Mouse (Mus musculus): ENCODE data around the gene Noa1. TPM values are rescaled to one million over a fixed set of nuclear protein-coding genes. Genes with fewer than 3 reads are reported as not detected.
A peak's percentile ranks its signal among the peaks of the same experiment; 100 is the strongest.

Gene Noa1
- total RNA-seq, 1 experiment from 2014 or later = 5.8 TPM

DNA sequence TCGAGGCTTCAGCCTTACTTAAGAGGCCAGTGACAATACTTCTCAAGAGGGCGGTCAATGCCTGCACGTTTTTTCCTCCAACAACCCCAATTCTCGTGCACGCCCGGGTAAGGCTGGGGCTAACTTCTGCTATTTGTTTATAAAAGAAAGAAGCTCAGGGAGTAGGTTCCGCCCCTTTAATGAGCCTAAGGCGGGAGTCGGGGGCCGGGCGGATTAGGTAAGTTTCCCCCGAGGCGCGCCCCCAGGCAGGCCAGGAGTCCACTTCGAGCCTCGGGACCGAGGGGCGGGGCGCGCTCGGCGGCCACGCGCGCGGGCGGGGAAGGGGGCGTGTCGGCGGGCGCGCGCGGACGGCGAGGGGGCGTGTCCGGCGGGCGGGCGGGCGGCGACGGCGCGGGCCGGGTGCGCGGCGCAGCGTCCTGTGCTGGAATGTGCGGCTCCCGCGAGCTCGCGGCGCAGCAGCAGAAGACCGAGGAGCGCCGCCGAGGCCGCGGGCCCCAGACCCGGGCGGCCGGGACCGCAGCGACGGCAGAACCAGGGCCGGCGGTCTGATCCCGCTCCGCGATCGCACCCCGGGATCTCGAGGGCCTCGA is 44.7 kb downstream of the Noa1 start, which contains the start of gene Rest:
Gene Rest, plus strand, starts transcription at position 411 of the 590 bp plus-strand sequence.
- peak; percentile 51 for ATAC-seq (ENCODE audit: extremely low read depth, insufficient number of reproducible peaks, low FRiP score, poor library complexity, severe bottlenecking)

- no peak for ATAC-seq (ENCODE audit: extremely low read depth, insufficient number of reproducible peaks, low FRiP score, poor library complexity, severe bottlenecking)
Observed at GRCm38 (mm10) chr5:77262105-77262504, 47.8 kb downstream of the Noa1 start.

- ATAC-seq (ENCODE audit: extremely low read depth, insufficient number of reproducible peaks, low FRiP score, poor library complexity, severe bottlenecking) = no peak
Observed at GRCm38 (mm10) chr5:77261137-77261536, 48.7 kb downstream of the Noa1 start.

DNA sequence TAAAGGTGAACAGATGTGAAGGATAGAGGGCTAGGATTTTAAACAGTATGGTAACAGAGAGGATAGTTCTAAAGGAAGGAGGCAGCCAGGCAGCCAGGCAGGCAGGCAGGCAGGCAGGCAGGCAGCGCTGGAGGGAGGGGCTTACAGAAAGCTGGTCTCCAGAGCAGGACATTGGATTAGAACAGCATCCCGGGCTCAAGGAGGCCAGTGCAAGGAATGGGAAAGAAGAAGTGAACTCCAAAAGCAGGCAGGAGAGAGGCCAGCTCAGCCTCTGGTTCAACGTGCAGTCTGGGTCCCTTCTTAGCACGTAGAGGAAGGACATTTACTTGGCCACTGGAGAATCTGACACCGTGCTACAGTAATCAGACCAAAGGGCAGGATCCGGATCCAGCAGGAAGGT is 49.7 kb downstream of the Noa1 start:
- ATAC-seq (ENCODE audit: extremely low read depth, insufficient number of reproducible peaks, low FRiP score, poor library complexity, severe bottlenecking) = no peak

DNA sequence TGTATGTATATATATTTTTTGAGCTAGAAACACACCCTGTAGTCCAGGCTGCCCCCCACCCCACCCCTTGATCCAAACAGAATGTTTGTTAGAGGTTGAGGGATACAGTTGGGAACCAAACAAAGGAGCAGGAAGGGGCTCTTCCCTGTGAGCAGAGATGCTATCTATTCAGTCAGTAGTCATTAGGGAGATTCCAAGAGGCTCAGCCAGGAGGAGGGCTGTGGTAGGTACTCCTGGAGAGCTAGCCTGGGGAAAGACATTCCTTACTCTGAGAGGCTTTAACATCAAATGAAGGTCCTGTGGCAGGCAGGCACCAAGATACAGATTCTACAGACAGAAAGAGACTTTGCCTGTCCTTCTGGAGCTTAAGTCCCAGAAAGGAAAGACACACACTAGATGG is 50.6 kb downstream of the Noa1 start:
- ATAC-seq (ENCODE audit: extremely low read depth, insufficient number of reproducible peaks, low FRiP score, poor library complexity, severe bottlenecking) = no peak

DNA sequence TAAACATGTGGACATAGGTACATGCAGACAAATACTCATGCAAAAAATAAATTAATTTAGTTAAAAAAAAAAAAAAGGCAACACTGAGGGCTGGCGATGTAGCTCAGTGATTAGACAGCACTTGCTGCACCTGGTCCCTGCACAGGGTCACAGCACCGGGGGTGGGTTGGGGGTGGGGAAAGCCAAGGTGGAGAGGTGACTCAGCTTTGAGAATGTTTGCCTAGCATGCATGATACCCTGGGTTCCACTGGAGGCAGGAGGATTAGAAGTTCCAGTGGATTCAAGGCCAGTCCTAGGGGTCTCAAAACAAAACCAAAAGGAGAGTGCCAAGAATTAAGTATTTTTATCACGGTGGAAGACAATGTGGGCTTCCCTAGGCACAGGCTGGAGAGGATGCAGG is 52.3 kb downstream of the Noa1 start:
- no peak for ATAC-seq (ENCODE audit: extremely low read depth, insufficient number of reproducible peaks, low FRiP score, poor library complexity, severe bottlenecking)

DNA sequence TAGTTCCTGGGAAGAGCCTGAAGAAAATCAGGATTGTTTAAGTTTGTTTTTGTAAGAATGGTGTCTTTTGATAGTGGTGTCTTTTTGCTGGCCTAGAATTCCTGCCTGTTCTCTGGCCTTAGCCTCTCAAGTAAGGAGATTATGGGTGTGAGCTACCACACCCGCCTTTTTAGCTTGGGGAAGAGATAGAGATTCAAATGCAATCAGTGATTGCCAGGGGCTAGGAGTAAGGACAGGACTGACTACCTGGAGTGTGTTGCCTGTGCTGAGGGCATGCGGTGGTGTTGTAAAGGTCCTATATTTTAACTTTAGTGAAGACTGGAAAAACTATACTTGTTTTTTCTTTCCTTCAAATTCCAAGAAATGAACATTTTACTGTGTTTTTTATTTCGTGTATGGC is 55.5 kb downstream of the Noa1 start:
- ATAC-seq (ENCODE audit: extremely low read depth, insufficient number of reproducible peaks, low FRiP score, poor library complexity, severe bottlenecking) = no peak

DNA sequence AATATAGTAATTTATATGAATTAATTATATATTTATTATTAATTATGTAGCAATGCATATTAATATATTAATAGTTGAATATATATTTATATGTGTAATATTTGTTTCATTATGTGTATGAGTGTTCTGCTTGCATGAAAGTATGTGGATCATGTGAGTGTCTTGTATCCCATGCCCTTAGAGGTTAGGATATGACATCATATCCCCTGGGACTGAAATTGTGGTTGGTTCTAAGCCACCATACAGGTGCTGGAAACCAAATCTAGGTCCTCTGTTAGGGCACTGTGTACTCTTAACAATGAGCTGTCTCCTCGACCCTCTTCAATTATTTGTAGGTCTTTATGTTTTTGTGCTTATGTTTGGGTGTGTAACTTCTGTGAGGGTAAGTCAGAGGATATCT is 56.7 kb downstream of the Noa1 start:
- peak; percentile 42; the same call in 1 of the 2 replicates for ATAC-seq (ENCODE audit: extremely low read depth, insufficient number of reproducible peaks, low FRiP score, poor library complexity, severe bottlenecking)

- 0 out of 2 replicates have a peak, but pooled peaks have one; percentile 22 for ATAC-seq (ENCODE audit: extremely low read depth, insufficient number of reproducible peaks, low FRiP score, poor library complexity, severe bottlenecking)
Observed at GRCm38 (mm10) chr5:77252115-77252827, 57.6 kb downstream of the Noa1 start.

DNA sequence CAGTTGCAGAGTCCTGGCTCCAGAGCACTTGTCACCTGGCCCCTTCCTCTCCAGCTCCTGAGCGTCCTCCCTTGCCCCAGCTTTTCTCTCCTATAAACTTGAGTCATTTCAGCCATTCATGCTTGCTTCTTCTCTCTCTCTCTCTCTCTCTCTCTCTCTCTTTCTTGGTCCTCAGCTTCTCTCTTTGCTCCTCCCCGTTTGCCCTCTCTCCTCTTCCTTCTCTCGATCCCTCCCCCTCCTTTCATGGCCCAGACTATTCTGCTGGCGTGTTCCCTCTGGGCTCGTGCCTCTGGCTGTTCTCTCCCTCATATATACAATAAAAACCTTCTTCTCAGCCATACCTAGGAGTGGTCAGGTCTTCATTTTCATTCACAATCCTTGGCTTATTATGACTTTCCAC is 58.2 kb downstream of the Noa1 start:
- ATAC-seq (ENCODE audit: extremely low read depth, insufficient number of reproducible peaks, low FRiP score, poor library complexity, severe bottlenecking) = no peak

DNA sequence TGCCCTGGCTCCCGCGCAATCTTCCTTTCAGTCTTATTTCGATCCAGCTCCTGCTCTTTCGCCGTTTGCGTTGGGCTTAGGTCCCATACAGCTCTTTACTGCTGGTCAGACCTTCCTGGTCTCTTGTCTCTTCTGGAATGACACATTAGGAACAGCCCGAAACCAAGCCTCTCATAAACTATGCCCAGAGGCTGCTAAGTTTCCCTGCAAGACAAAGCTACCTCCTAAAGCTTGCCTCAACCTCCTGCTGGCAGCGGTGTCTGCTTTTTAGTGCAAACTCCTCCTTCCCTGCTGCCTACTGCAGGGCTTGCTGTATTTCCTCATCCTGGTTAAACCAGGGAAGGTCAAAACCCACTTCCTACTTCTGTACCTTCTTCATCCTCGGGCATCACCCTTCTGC is 59.8 kb downstream of the Noa1 start:
- ATAC-seq (ENCODE audit: extremely low read depth, insufficient number of reproducible peaks, low FRiP score, poor library complexity, severe bottlenecking) = no peak

DNA sequence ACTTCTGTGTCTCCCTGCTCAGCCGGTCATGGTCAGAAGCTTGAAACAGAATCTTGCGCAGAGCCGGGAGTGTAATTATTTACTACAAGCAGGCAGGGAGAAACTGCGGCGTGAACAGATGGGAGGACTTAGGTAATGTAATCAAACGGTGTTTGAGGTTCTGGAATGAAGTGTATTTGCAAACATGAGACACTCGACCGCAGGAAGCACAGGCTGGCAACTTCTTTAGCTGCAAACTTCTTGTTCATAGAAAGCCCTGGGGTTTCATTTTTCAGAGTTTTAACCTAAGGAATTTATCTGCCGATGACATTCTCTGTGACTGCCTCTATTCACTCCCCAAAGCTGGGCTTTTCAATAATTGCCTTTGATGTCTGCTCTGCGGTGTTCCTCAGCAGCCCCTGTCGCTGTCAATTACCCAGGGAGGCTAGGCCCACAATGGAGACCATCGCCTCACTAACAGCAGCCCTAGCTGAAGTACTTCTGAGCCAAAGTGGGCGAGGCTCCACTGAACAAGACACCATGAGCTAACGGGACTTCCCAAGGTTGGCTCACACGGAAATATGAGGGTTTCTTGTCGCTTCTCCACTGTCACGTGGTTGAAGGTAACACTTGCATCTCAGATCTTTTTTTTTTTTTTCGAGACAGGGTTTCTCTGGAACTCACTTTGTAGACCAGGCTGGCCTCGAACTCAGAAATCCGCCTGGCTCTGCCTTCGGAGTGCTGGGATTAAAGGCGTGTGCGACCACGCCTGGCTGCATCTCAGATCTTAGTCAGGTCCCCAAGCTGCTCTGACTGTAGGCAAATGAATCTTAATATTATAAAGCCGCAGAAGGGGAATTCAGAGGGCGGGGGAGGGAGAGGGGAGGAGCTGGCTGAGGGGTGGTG is 63.9 kb downstream of the Noa1 start:
- peak; percentile 72 for ATAC-seq (ENCODE audit: extremely low read depth, insufficient number of reproducible peaks, low FRiP score, poor library complexity, severe bottlenecking)

GRCm38 (mm10) chr5:77245463-77245786 is 64.5 kb downstream of the Noa1 start:
- ATAC-seq (ENCODE audit: extremely low read depth, insufficient number of reproducible peaks, low FRiP score, poor library complexity, severe bottlenecking) = no peak

GRCm38 (mm10) chr5:77244331-77244987 is 65.4 kb downstream of the Noa1 start:
- no peak for ATAC-seq (ENCODE audit: extremely low read depth, insufficient number of reproducible peaks, low FRiP score, poor library complexity, severe bottlenecking)

Other genes starting within 250 kb of the Noa1 start
- 13.6 and 16.1 TPM in 2 replicates for gene Hopx, start 195.0 kb downstream of the Noa1 start, total RNA-seq (2017)
- not detected in 2 replicates for gene Spink2, start 98.6 kb downstream of the Noa1 start, total RNA-seq (2017)
- gene Rest, start 44.6 kb downstream of the Noa1 start, total RNA-seq (2017) = 62.9 and 70.3 TPM in 2 replicates
- gene Polr2b, start 63 bp upstream of the Noa1 start, total RNA-seq (2017) = 97.9 and 120 TPM in 2 replicates
- gene Igfbp7, start 98.0 kb upstream of the Noa1 start, total RNA-seq (2017) = 0.47 TPM in 1 of 2 replicates, not detected in the other